Mouse (Mus musculus) thymus, postnatal 4 days (tissue): ENCODE results near the gene Axin2.
A peak's percentile ranks its signal among the peaks of the same experiment; 100 is the strongest.
"Not testable (repeated sequence)": the region's sequence is repeated elsewhere in the genome, so short reads cannot be mapped to it uniquely, and the experiment has no call there.

Experiments
- DNase-seq: peaks from one replicate; pipeline ENCODE4 v3.0.0; 2021

Gene Axin2

GRCm38 (mm10) chr11:108920158-108920635 lies at the start of gene Axin2:
Gene Axin2, plus strand, starts transcription at chr11:108920349.
- DNase-seq: peak; percentile 94

- DNase-seq: not testable (repeated sequence)
Observed at GRCm38 (mm10) chr11:108871284-108871683, 48.9 kb upstream of the Axin2 start.

- no peak for DNase-seq
Observed at GRCm38 (mm10) chr11:108871748-108872147, 48.4 kb upstream of the Axin2 start.

- DNase-seq: no peak
Observed at GRCm38 (mm10) chr11:108876633-108877205, 43.4 kb upstream of the Axin2 start.

DNA sequence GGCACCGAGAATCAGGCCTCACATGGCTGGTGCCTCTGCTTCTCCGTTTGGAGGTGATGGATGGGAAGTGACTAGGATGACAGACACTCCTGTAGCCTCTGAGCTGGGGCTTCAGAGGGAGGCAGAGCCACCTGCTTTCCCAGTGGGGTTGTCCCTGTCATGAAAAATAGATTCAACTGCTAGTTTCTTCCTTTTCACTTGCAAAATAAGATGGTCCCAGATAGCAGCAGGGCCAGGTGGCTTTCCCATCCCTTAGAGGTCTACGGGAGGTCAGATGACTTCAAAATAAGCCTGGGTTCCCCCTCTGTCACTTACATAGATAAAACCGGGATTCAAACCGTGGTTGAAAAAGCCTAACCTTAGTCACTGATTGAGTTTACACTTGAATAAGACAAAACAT lies 42.6 kb upstream of the Axin2 start:
- DNase-seq: no peak

- no peak for DNase-seq
Observed at GRCm38 (mm10) chr11:108880546-108880945, 39.6 kb upstream of the Axin2 start.

DNA sequence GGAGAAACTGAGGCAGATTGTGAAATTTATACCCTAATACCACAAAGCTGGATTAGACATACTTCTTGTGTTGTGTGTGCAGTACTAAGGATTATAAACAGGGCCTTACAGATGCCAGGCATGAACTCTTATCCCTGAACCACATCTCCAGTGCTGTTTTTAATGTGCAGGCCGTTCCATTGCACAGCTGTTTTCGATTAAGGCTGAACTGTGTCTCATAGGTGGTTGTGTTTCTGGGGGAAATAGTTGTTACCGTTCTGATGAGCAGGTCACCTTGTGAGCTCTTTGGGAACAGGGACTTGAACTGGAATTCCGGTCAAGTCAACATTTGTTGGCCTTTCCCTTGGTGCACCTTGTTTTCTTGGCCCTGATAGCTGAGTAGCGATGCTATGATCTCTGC lies 38.5 kb upstream of the Axin2 start:
- no peak for DNase-seq

DNA sequence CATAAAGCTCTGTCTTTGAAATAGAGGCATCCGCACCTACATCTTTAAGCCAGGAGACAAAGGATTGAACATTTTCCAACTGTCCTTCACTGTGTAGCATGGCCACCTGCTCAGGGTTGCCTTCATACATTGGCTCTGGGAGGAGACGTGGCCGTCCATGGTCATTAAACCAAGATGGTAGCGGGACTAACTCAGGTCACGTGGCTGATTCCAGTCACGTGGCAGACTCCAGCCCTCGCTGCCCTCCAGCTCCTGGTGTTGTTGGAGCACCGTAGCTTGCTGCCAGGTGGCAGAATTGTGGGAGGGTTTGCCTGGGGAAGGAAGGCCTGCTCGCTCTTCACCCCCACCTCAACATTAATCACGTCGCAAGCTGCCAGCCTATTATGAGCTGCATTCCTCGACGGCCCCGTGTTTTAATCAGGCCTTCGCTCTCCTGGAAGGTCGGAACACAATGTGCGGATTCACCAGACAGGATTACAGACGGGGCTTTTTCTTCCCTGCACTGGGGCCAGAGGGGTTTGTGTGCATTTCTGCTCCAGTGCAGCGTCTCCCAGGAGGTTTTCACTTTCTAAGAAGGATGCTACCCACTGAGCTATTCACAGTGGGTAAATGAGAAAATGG lies 34.8 kb upstream of the Axin2 start:
- DNase-seq: no peak

- DNase-seq: no peak
Observed at GRCm38 (mm10) chr11:108886060-108886459, 34.1 kb upstream of the Axin2 start.

DNA sequence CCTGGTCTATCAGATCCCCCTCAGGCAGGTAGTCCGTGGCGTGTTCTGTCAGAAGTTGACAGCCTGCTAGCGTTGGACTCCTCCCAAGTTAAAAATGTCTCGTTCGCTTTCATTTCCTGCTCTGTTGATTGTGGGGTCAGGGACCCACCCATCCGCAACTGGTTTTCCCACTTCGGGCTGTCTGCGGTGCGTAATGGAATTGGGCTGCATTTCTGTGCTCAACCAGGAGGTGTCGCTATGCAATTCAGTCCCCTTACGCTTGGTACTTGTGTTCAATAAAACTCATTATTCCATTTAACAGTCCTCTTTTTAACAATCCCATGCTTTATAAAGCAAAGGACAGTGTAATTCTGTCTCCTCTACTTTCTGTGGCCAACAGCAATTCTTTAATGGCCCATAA lies 31.0 kb upstream of the Axin2 start:
- peak; percentile 49 for DNase-seq

DNA sequence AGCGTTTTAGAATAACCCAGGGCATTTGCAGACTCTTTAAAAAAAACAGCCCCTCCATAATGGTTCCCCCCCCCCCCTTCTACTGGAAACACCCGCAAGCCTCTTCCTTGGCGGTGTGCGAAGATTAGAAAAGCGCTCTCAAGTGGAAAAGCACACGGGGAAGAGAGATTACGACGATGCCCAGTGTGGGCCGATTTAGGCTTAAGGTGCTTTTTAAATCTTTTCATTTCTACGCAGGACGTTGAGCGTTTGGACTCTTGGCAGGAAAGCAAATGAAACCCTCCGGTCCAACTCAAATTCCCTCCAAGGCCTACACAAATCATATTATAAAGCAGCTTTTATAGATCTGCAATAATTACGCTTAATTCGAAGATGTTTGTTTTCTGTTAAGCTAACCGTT lies 29.6 kb upstream of the Axin2 start:
- no peak for DNase-seq

DNA sequence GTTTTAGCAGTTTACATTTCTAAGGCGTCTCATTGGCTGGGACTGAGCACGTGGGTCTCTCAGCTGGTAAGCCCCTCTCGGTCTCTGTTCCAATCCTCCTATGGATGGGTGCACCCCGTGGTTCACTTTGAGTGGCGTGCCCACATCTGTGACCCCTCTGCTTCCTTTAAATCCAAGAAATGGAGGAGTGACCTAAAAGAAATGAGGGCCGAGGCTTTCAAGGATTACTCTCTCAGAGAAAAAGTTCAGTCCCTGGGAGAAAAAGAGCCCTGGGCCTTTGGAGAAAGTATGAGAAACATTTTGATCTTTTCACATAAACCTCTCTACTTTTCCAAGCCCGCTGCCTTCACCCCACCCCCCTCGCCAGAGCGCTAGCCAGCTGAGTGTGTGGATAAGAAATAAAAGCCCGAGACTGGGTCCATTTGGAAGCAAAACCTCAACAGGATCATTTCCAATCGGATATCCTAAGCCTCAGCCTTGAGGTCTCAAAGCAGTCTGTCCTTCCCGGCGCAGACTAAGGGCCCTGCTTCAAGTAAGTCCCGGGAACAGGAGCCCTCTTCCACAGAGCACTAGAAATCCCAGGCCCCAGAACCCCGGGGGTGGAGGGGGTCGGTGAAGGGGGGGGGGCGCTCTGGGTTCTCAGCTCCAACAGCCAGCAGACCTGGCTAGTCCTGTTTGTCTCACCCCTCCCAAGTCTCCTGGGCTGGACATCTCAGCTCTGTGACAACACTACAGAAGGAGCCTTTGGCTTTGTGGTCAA lies 28.9 kb upstream of the Axin2 start:
- DNase-seq: no peak

GRCm38 (mm10) chr11:108891871-108892380 lies 28.2 kb upstream of the Axin2 start:
- no peak for DNase-seq

- no peak for DNase-seq
Observed at GRCm38 (mm10) chr11:108892406-108892805, 27.7 kb upstream of the Axin2 start.

DNA sequence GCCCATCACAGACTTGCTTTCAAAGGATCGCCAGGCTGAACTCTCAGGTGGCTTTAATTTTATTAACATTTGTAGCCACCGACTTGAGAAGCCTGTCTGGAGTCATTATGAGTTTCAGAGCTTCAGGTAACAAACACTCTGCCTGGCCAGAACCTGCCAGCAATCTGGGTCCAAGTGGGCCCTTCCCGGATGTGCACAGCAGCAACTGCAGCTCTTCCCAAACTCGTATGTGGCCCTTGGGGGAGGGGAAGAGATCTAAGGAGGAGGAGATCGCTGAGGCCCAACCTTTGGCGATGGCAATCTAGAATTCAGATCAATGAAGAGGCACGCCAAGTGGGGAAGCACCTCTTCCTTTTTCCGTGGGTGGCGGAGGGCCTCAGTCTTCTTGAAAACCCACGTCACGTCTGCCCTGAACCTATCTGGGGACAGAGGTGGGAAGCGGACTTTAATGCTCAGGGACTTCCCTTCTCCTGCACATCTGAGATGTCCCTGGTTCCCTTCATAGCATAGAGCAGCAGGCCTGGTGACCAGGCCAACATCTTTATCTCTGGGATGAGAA lies 26.8 kb upstream of the Axin2 start:
- no peak for DNase-seq

GRCm38 (mm10) chr11:108893855-108894510 lies 26.2 kb upstream of the Axin2 start:
- DNase-seq: no peak

DNA sequence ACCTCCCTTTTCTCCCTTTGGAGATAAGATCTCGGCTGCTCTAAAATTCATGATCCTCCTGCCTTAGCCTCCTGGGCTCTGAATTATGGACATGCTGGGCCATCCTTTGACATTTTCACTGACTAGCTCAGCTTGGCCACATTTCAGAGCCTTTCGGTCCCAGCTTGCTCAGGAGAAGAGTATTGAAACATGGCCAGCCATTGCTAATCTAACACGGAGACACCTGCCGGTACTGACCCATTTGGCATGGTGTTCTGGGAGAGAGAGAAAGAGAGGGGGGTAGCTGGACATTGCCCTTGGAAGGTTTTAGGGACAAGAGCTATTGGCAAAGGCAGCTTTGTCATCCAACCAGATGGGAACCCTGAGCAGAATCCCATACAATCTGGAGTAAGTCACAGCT lies 23.1 kb upstream of the Axin2 start:
- no peak for DNase-seq

DNA sequence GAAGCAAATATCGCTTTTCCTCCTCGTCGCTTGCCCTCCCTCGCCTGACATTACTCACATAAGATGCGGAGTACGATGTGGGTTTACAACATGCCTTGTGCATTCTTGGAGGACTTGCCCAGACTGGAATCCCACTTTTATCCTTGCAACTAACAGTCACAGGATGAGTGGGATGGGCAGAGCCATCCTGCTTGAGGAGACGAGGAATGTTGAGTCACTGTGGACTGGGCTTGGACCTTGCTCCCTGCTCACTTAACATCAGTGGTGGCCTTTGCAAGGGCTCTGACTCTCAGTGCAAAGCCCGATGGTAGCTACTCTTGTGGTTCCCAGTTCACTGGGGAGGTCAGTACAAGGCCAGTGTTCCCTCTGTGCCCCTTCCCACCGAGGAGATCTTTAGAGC lies 22.1 kb upstream of the Axin2 start:
- no peak for DNase-seq

GRCm38 (mm10) chr11:108898483-108898882 lies 21.7 kb upstream of the Axin2 start:
- DNase-seq: no peak

DNA sequence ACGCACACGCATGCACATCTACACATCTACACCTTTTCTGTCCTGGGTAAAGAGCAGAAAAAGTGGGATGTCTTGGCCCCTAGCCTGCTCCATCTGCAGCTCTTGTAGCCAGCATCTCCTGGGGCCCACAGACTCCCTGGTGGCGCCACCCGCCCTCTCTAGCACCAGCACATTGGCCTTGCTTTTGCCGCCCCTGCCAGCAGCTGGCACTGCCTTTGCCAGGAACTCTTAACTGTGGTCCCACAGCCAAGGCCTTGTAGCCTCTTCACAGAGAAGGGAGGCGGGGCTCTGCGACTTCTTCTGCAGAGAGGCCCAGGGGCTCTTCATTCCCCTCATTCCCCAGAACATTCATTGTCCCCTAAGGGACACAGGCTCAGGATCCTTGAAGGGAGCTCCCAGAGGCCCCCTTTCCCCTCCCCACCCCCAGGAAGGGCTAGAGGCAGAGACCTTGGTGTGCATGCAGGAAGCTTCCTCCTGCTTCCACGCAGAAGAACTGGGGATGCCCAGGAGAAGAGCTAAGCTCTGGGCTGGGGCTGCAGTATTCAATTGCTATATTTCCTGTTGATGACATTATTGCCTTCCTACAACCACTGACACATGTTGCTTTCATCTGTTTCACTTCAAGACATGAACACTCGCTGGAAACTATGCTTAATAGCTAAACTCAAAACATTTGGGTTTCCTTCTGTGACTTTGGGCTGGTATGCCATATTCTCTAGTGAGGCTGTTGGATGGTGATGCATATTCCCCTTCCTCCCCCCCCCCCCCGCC lies 19.2 kb upstream of the Axin2 start:
- DNase-seq: no peak

GRCm38 (mm10) chr11:108901670-108902069 lies 18.5 kb upstream of the Axin2 start:
- no peak for DNase-seq

DNA sequence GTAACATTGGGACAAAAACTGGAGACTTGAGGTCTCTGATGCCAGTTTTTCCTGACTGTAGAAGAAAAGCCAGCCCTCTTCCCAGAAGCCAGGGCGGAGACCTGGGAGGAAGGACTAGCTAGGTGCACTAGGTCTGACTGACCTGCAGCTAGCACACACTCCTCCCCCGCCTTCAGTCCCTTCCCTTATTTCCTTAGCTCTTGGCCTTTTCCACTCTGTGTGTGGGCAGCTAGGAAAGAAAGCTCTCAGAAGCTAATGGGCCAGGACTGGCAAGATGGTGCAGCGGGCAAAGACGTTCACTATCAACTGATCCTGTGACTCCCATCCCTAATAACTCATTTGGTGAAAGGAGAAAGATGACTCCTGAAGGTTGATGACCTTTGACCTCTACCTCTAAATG lies 17.8 kb upstream of the Axin2 start:
- no peak for DNase-seq
